Mouse (Mus musculus) spleen, adult 2 months (tissue): Measurements from ENCODE around the gene Akr1a1. TPM values are rescaled to one million over a fixed set of nuclear protein-coding genes. Genes with fewer than 3 reads are reported as not detected.
"Not testable (repeated sequence)": the region's sequence is repeated elsewhere in the genome, so short reads cannot be mapped to it uniquely, and the experiment has no call there.

Experiments
- DNase-seq, 2 experiments: peaks; one replicate each; pipeline versions ENCODE4 v3.0.0 to v3.0.0-alpha.2; 2012 to 2021; ENCODE audit warnings: low spot score in 2 of 2, low read depth in 1 of 2
- H3K27ac ChIP-seq: fragments of 200-500 bp; 2 replicates; pipeline ENCODE4 v1.5.1; 2012; ENCODE audit warnings: low read length, inconsistent platforms; ENCODE audit not compliant: insufficient read depth
- H3K27me3 ChIP-seq: fragments of 200-500 bp; 2 replicates; pipeline ENCODE4 v1.6.1; 2012; ENCODE audit warnings: mild to moderate bottlenecking, moderate library complexity, low read length, inconsistent platforms; ENCODE audit not compliant: control insufficient read depth, insufficient read depth
- H3K36me3 ChIP-seq: fragments of 200-500 bp; 2 replicates; pipeline ENCODE4 v1.6.1; 2012; ENCODE audit warnings: mild to moderate bottlenecking, low read length, inconsistent platforms; ENCODE audit not compliant: control insufficient read depth, insufficient read depth
- H3K4me1 ChIP-seq: fragments of 200-500 bp; 2 replicates; pipeline ENCODE4 v1.6.1; 2011; ENCODE audit warnings: inconsistent platforms; ENCODE audit not compliant: control insufficient read depth, insufficient read depth, insufficient read length
- H3K4me3 ChIP-seq: fragments of 200-500 bp; 2 replicates; pipeline ENCODE4 v1.5.1; 2011; ENCODE audit warnings: mild to moderate bottlenecking, inconsistent platforms; ENCODE audit not compliant: insufficient read depth, insufficient read length; ENCODE audit errors: extremely low read depth
- CTCF ChIP-seq: fragments of 200-500 bp; IDR thresholded peaks from 2 replicates; pipeline ENCODE4 v1.5.1; 2011; ENCODE audit warnings: mild to moderate bottlenecking, inconsistent platforms; ENCODE audit not compliant: insufficient read depth, insufficient read length, insufficient replicate concordance; ENCODE audit errors: extremely low read depth
- POLR2A ChIP-seq: fragments of 200-500 bp; IDR thresholded peaks from 2 replicates; pipeline ENCODE4 v1.6.1; 2011; ENCODE audit warnings: low read depth, low read length, inconsistent platforms
- WGBS: fragments of 180-500 bp; shearing (Covaris S2); methylation state at CpG from one replicate; pipeline ENCODE4 v1.1.7; 2018; 5-methylcytosine and 5-hydroxymethylcytosine counted together
- polyA plus RNA-seq: library from polyadenylated mRNA; depleted of rRNA; stranded (reverse); fragments of >200 nt; gene quantifications from 2 replicates; pipeline ENCODE4 v1.2.3, GENCODE M21; 2012

The Akr1a1 gene
- polyA plus RNA-seq, 1 experiment = 246 TPM

DNA sequence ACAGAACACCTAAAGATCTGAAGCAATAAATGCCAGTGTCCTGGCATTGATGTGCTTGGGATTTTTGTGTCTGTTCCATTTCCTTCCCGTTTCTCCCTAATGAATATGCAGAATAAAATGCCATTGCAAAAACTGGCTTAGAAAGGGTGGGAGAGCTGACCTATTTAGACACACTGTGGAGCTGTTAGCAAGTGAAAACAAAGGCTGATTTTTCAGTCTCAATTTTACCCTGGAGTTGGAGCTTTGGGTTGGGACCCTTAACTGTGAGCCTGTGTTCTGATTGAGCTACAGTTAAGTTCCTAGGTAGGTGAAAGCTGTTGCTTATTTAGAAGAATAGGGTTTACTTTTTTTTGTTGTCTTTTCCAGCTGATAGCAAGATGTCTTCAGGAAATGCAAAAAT lies 35.6 kb upstream of the Akr1a1 start:
- 0 out of 2 replicates have a peak, but pooled peaks cover 3% of the 10 kb centered on the region for H3K4me1 ChIP-seq
- peaks cover 8% of the 10 kb centered on the region for H3K36me3 ChIP-seq
- TF ChIP-seq POLR2A (no peak), CTCF (no peak)
- no peak for DNase-seq
- H3K4me3 ChIP-seq = no peak overlapping the region
- WGBS = 31% methylated on average over 1 of the region's 1 CpGs
- no peak overlapping the region for H3K27ac ChIP-seq
- H3K27me3 ChIP-seq = no peaks in the 10 kb centered on the region

DNA sequence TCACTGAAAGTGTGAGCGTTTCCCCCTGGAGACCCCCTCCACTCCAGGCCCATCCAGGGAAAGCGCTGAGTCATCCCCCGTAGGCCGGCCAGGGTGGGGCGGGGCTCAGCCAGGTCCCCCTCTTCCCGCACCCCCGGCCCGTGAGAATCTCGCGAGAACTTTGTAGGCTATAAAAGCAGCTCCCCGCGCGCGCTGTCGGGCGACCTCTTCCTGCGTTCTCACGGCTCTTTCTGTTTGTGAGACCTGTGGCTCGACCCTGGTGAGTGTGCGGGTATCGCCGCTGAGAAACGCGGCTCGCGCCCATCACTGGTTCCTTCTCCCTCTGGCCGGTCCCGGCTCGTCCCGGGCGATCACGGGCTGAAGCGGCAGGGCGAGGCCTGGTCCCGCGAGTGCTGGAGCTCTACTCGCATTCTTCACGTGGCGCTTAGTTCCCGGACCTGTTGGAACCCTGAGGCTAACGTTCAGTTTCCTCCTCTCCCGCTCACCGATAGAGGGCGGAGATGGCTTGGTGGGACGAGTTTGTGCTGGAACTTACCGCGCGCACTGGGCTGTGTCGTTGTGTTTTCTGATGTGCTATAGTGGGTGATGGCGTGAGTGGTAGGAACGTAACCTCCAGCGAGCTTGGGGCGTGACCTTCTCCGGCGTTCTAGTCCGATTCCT lies 34.1 kb upstream of the Akr1a1 start, which contains the start of gene Prdx1:
Gene Prdx1 (plus strand): TSS at position 143 of the 660 bp plus-strand sequence.
- H3K27ac ChIP-seq = peak within 1 kb of the TSS; percentile 88
- peak; percentile 82 to 89 for DNase-seq
- H3K36me3 ChIP-seq = peaks cover 5% of the 10 kb centered on the region
- no peaks in the 10 kb centered on the region for H3K27me3 ChIP-seq
- peak; percentile 68; the same call in 1 of the 2 replicates for TF ChIP-seq CTCF
- peak; percentile 95 for TF ChIP-seq POLR2A
- H3K4me1 ChIP-seq = 0 out of 2 replicates have a peak, but pooled peaks cover 3% of the 10 kb centered on the region
- peak within 1 kb of the TSS; percentile 77 for H3K4me3 ChIP-seq
- WGBS = under 1% methylated on average over 56 of the region's 56 CpGs

DNA sequence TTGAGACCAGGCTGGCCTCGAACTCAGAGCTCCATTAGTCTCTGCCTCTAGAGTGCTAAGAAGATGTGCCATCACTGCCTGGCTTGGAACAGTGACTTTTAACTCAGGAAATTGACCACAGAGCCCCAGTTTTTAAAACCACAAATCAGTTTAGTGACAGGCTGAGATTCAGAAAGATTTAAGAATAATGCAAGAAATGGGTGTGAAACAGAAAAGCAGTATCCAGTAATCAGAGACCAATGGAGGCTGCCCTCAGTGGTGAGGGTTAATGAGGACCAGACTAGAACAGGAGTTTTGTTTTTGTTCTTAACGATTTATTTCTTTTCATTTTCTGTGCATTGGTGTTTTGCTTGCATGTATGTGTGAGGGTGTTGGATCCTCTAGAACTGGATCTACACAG lies 33.2 kb upstream of the Akr1a1 start:
- H3K36me3 ChIP-seq = peaks cover 5% of the 10 kb centered on the region
- H3K27ac ChIP-seq = peak overlapping the region; percentile 88; the same call in 1 of the 2 replicates
- 0 out of 2 replicates have a peak, but pooled peaks cover 3% of the 10 kb centered on the region for H3K4me1 ChIP-seq
- no peaks in the 10 kb centered on the region for H3K27me3 ChIP-seq
- H3K4me3 ChIP-seq = no peak overlapping the region
- TF ChIP-seq CTCF (no peak), POLR2A (no peak)
- no peak for DNase-seq
- 71% methylated on average over 2 of the region's 2 CpGs for WGBS

DNA sequence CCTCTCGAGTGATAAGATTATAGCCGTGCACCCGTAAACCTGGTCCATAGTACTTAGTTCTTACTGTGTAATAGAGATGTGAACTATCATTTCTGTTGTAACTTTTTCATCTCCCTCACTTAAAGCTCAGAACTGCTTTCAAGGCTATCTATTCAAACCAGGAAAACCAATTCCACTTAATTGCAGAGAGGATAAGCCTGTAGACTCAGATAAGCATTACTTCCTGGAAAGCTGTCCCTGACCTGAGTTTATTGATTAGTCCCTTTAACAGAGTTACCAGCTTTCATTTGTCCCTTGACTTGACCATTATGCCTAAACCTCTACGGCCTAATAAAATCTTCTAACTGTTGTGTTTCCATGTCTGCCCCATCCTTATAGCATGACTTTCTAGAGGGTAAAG lies 32.5 kb upstream of the Akr1a1 start:
- 73% methylated on average over 4 of the region's 4 CpGs for WGBS
- Histone ChIP-seq H3K36me3 (peaks cover 2% of the 10 kb centered on the region), H3K4me3 (no peak overlapping the region), H3K4me1 (0 out of 2 replicates have a peak, but pooled peaks cover 3% of the 10 kb centered on the region), H3K27ac (no peak overlapping the region), H3K27me3 (no peaks in the 10 kb centered on the region)
- no peak for DNase-seq
- TF ChIP-seq POLR2A = no peak
- no peak for TF ChIP-seq CTCF

DNA sequence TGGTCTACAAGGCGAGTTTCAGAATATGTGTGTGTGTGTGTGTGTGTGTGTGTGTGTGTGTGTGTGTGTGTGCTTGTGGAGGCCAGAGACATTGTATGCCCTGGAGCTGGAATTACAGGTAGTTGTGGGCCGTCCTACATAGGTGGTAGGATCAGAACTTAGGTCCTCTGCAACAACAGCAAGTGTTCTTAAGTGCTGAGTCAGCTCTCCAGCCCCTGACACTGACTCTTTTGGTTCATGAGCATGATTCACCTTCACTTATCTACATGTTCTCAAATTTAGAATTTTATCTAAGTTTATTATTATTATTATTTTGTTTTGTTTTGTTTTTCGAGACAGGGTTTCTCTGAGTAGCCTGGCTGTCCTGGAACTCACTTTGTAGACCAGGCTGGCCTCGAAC lies 29.0 kb upstream of the Akr1a1 start:
- not testable (repeated sequence) for H3K36me3 ChIP-seq, H3K27me3 ChIP-seq, H3K27ac ChIP-seq, H3K4me1 ChIP-seq, H3K4me3 ChIP-seq, DNase-seq
- 87% methylated on average over 4 of the region's 4 CpGs for WGBS

DNA sequence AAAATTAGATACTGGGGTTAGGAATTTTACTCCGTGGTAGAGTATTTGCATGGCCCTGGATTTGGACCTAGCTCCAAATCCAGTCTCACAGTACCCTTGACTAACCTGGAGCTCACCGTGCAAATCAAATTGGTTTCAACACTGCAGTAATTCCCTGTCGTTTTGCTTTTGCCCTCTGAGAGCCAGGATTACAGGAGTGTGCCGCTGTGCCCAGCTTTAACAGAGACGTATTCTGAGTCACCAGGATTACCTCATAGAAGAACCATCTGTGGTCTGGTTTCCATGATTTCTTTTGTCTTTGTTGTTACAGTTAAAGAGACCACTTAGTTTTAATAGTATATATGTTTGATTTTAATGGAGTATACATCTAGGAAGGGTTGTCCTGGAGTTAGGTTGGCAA lies 27.7 kb upstream of the Akr1a1 start:
- DNase-seq = no peak
- TF ChIP-seq POLR2A (no peak), CTCF (no peak)
- WGBS = 82% methylated on average over 5 of the region's 5 CpGs
- no peak overlapping the region for H3K4me3 ChIP-seq
- no peaks in the 10 kb centered on the region for H3K36me3 ChIP-seq
- no peak overlapping the region for H3K27ac ChIP-seq
- no peaks in the 10 kb centered on the region for H3K27me3 ChIP-seq
- no peaks in the 10 kb centered on the region for H3K4me1 ChIP-seq

DNA sequence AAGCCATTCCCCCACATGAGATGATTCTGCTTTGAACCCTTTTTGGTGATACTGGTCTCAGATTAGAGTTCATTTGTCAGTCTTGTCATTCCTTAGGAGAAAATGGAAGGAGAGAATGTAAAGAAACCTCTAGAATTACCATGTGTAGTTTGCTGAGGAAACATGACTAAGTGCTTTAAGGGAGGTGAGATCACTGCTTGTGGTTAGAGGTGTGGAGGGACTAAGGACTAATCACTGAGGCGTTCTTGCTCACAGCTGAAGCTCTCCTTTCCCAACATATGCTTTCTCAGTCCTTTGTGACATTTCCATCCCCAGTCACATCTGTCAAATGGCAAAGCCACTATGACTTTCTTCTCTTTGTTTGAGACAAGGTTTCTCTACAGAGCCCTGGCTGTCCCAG lies 26.3 kb upstream of the Akr1a1 start:
- no peaks in the 10 kb centered on the region for H3K4me1 ChIP-seq
- H3K36me3 ChIP-seq = no peaks in the 10 kb centered on the region
- no peak for DNase-seq
- WGBS = 58% methylated on average over 1 of the region's 1 CpGs
- TF ChIP-seq POLR2A (no peak), CTCF (no peak)
- H3K4me3 ChIP-seq = no peak overlapping the region
- H3K27ac ChIP-seq = no peak overlapping the region
- no peaks in the 10 kb centered on the region for H3K27me3 ChIP-seq

DNA sequence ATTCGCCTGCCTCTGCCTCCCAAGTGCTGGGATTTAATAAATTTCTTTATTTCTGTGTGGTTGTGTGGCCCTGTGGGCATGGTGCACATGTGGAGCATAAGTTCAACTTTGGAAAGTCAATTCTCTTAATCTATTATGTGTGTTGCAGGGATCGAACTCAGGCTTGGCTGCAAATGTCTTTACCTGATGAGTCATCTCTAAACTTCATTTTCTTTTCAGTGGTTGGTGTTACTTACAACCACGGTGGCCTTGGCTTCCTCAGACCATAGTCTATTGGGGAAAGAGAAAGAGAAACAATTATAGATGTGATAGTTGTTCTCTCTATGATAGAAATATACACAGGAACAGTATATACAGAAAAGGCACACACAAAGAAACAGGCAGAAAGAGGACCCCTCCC lies 24.5 kb upstream of the Akr1a1 start:
- Histone ChIP-seq H3K4me1 (no peaks in the 10 kb centered on the region), H3K27ac (no peak overlapping the region), H3K27me3 (no peaks in the 10 kb centered on the region), H3K4me3 (no peak overlapping the region), H3K36me3 (no peaks in the 10 kb centered on the region)
- DNase-seq = no peak
- WGBS = 59% methylated on average over 3 of the region's 3 CpGs
- TF ChIP-seq CTCF (no peak), POLR2A (no peak)

DNA sequence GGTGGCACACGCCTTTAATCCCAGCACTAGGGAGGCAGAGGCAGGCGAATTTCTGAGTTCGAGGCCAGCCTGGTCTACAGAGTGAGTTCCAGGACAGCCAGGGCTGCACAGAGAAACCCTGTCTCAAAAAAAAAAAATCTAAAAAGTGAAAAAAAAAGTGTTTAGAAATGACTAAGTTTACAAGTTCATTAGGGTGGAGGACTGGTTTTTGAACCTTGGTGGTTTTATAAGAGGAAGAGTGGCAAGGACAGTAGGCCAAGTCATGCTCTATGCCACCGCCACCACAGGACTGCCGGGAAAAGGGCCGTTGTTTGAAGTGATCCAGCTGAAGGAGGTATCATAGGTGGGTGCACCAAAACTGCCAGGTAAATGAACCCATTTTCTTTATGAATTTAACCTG lies 23.3 kb upstream of the Akr1a1 start:
- H3K27me3 ChIP-seq, H3K4me3 ChIP-seq, H3K36me3 ChIP-seq, DNase-seq, H3K27ac ChIP-seq, H3K4me1 ChIP-seq: not testable (repeated sequence)
- WGBS = 88% methylated on average over 6 of the region's 6 CpGs
